Mouse (Mus musculus) v-Abl transformed pro-B cells (cell line): Measurements from ENCODE around the gene Med13l.

Experiments used
- in situ Hi-C, 2 experiments: fragments of 400-800 bp; cut with MboI; formaldehyde crosslinking; loops; one replicate each; pipeline ENCODE4 v1.15.1; 2025; ENCODE audit not compliant: unreplicated experiment in 2 of 2

Med13l gene

GRCm38 (mm10) chr5:118620330-118620910 is 59.9 kb downstream of the Med13l start:
- in situ Hi-C loops = no loop called here

- in situ Hi-C loops = no loop called here
These were observed 61.4 kb downstream of the Med13l start for GRCm38 (mm10) chr5:118621877-118622276.

GRCm38 (mm10) chr5:118622346-118622745 is 61.9 kb downstream of the Med13l start:
- in situ Hi-C loops = no loop called here

GRCm38 (mm10) chr5:118623797-118624196 is 63.3 kb downstream of the Med13l start:
- in situ Hi-C loops = no loop called here

- in situ Hi-C loops = no loop called here
These were observed 67.2 kb downstream of the Med13l start for GRCm38 (mm10) chr5:118627630-118628029.

GRCm38 (mm10) chr5:118628211-118628610 is 67.7 kb downstream of the Med13l start:
- in situ Hi-C loops = no loop called here

- in situ Hi-C loops = no loop called here
These were observed 71.9 kb downstream of the Med13l start for GRCm38 (mm10) chr5:118632346-118632745.

GRCm38 (mm10) chr5:118633106-118633505 is 72.6 kb downstream of the Med13l start:
- in situ Hi-C loops = no loop called here

GRCm38 (mm10) chr5:118635476-118636187 is 75.2 kb downstream of the Med13l start:
- in situ Hi-C loops = no loop called here

GRCm38 (mm10) chr5:118636399-118637369 is 76.2 kb downstream of the Med13l start:
- in situ Hi-C loops = no loop called here

GRCm38 (mm10) chr5:118637931-118638330 is 77.5 kb downstream of the Med13l start:
- in situ Hi-C loops = no loop called here

GRCm38 (mm10) chr5:118638534-118639109 is 78.1 kb downstream of the Med13l start:
- in situ Hi-C loops = no loop called here

- in situ Hi-C loops = no loop called here
These were observed 78.7 kb downstream of the Med13l start for GRCm38 (mm10) chr5:118639117-118639707.

GRCm38 (mm10) chr5:118644041-118644440 is 83.6 kb downstream of the Med13l start:
- in situ Hi-C loops = no loop called here

- in situ Hi-C loops = no loop called here
These were observed 84.0 kb downstream of the Med13l start for GRCm38 (mm10) chr5:118644511-118644910.

- in situ Hi-C loops = loop anchor here in 1 of 2 experiments (5.0 kb wide), 1 partner anchor 43 kb away; no protein-coding TSS in a partner anchor
These were observed 84.8 kb downstream of the Med13l start for GRCm38 (mm10) chr5:118645196-118645805.

GRCm38 (mm10) chr5:118646897-118647296 is 86.4 kb downstream of the Med13l start:
- in situ Hi-C loops = loop anchor here in 1 of 2 experiments (5.0 kb wide), 1 partner anchor 45 kb away; no protein-coding TSS in a partner anchor

GRCm38 (mm10) chr5:118647384-118647783 is 86.9 kb downstream of the Med13l start:
- in situ Hi-C loops = loop anchor here in 1 of 2 experiments (5.0 kb wide), 1 partner anchor 45 kb away; no protein-coding TSS in a partner anchor

- in situ Hi-C loops = loop anchor here in 1 of 2 experiments (5.0 kb wide), 1 partner anchor 47 kb away; no protein-coding TSS in a partner anchor
These were observed 88.9 kb downstream of the Med13l start for GRCm38 (mm10) chr5:118649215-118650006.
